Mouse (Mus musculus) fat pad, adult 2 months (tissue): Measurements from ENCODE around the gene Ppp2r1b.

Experiments used
- DNase-seq: peaks from one replicate; pipeline ENCODE4 v3.0.0-alpha.2; 2011; ENCODE audit warnings: low read depth, low spot score; ENCODE audit errors: extremely low read depth

The Ppp2r1b gene

GRCm38 (mm10) chr9:50863824-50864223 lies 18.7 kb downstream of the Ppp2r1b start:
- no peak for DNase-seq

GRCm38 (mm10) chr9:50864877-50865276 lies 19.8 kb downstream of the Ppp2r1b start:
- DNase-seq = no peak

GRCm38 (mm10) chr9:50865803-50866202 lies 20.7 kb downstream of the Ppp2r1b start:
- DNase-seq = no peak

GRCm38 (mm10) chr9:50867015-50867414 lies 21.9 kb downstream of the Ppp2r1b start:
- no peak for DNase-seq

- DNase-seq = no peak
Measured at GRCm38 (mm10) chr9:50868182-50868581, 23.1 kb downstream of the Ppp2r1b start.

GRCm38 (mm10) chr9:50873210-50873609 lies 28.1 kb downstream of the Ppp2r1b start:
- DNase-seq = no peak

GRCm38 (mm10) chr9:50874031-50874430 lies 28.9 kb downstream of the Ppp2r1b start:
- no peak for DNase-seq

GRCm38 (mm10) chr9:50875470-50875869 lies 30.4 kb downstream of the Ppp2r1b start:
- DNase-seq = no peak

GRCm38 (mm10) chr9:50876287-50876686 lies 31.2 kb downstream of the Ppp2r1b start:
- no peak for DNase-seq

GRCm38 (mm10) chr9:50877431-50877830 lies 32.3 kb downstream of the Ppp2r1b start:
- no peak for DNase-seq

GRCm38 (mm10) chr9:50882183-50882582 lies 37.1 kb downstream of the Ppp2r1b start:
- no peak for DNase-seq

- no peak for DNase-seq
Measured at GRCm38 (mm10) chr9:50884093-50884492, 39.0 kb downstream of the Ppp2r1b start.

- DNase-seq = no peak
Measured at GRCm38 (mm10) chr9:50884741-50885599, 39.9 kb downstream of the Ppp2r1b start.

- no peak for DNase-seq
Measured at GRCm38 (mm10) chr9:50885600-50885987, 40.5 kb downstream of the Ppp2r1b start.

GRCm38 (mm10) chr9:50886870-50887269 lies 41.8 kb downstream of the Ppp2r1b start:
- DNase-seq = no peak

GRCm38 (mm10) chr9:50887351-50887750 lies 42.2 kb downstream of the Ppp2r1b start:
- DNase-seq = no peak

- DNase-seq = no peak
Measured at GRCm38 (mm10) chr9:50889211-50889610, 44.1 kb downstream of the Ppp2r1b start.

- DNase-seq = no peak
Measured at GRCm38 (mm10) chr9:50889964-50890363, 44.9 kb downstream of the Ppp2r1b start.

GRCm38 (mm10) chr9:50890494-50891090 lies 45.5 kb downstream of the Ppp2r1b start:
- DNase-seq = no peak

- DNase-seq = no peak
Measured at GRCm38 (mm10) chr9:50893665-50894064, 48.6 kb downstream of the Ppp2r1b start.

GRCm38 (mm10) chr9:50900026-50900920 lies 55.2 kb downstream of the Ppp2r1b start:
- DNase-seq = no peak
